Mouse (Mus musculus) MEL-GATA-1-ER (cell line): ENCODE measurements around the gene Arap1.

Experiments used
- DNase-seq: peaks from one replicate; pipeline ENCODE4 v3.0.0-alpha.2; 2012; ENCODE audit warnings: low read depth; ENCODE audit errors: extremely low read depth

Gene Arap1

GRCm38 (mm10) chr7:101393015-101393414 is 45.1 kb downstream of the Arap1 start:
- DNase-seq = no peak

GRCm38 (mm10) chr7:101393694-101394504 is 46.0 kb downstream of the Arap1 start:
- DNase-seq = no peak

GRCm38 (mm10) chr7:101394569-101394968 is 46.7 kb downstream of the Arap1 start:
- DNase-seq = no peak

DNA sequence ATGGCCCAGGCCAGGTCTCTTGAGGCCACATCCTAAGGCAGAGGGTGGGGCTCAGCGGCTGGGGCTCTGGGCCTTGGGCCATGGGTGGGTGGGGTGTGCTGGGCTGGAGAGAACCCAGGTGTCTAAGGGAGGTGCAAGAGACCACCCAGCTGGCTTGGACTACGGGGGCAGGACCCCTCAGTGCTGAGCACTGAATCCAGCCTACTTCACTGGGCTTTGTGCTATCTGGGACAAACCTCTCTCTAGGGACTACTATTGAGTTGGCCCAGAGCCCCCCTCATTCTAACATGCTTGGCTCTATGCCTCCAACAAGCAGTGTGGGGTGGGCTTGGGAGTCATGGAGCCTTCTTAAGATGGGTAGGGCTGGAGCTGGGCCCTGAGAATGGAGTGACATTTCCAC is 47.6 kb downstream of the Arap1 start:
- no peak for DNase-seq

- no peak for DNase-seq
These were observed 49.3 kb downstream of the Arap1 start for GRCm38 (mm10) chr7:101397175-101397574.

GRCm38 (mm10) chr7:101401510-101401909 is 53.6 kb downstream of the Arap1 start:
- DNase-seq = no peak

- no peak for DNase-seq
These were observed 56.0 kb downstream of the Arap1 start for GRCm38 (mm10) chr7:101403831-101404230.

DNA sequence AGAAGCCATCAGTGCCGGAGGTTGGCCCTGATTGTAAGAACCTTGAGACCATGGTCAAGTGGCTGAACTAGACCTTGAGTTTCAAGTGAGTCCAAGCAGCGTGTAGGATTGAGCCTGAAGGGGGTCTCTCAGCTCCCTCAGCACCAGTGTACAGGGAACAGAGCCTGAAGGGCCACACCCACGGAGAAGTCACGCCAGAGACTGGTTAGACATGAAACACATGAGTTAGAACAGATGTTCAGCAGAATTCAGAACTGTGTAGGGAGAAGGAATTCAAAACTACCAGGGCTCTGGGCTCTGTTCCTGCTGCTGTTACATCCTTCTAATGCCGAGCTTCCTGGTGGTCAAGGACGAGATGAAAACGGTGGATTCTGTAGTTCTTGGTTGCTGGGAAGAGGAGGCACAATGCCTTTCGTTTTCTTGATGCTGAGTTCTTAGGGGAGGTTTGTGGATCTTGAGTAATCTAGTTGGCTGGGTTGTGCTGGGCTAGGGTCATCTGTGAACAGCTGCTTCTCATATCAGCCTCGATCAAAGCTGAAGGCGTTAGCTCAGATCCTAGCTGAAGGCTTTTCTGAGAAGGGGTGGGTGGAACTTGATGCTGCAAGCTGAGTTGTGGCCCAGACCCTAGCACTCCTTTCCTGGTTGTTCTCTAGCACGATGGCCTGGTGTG is 62.5 kb downstream of the Arap1 start, which contains the start of gene Gm45837:
Gene Gm45837, plus strand, starts transcription at position 620 of the 670 bp plus-strand sequence.
- DNase-seq = no peak

- DNase-seq = peak; percentile 66
These were observed 64.9 kb downstream of the Arap1 start for GRCm38 (mm10) chr7:101412796-101413195.

- no peak for DNase-seq
These were observed 66.3 kb downstream of the Arap1 start for GRCm38 (mm10) chr7:101414209-101414608.

DNA sequence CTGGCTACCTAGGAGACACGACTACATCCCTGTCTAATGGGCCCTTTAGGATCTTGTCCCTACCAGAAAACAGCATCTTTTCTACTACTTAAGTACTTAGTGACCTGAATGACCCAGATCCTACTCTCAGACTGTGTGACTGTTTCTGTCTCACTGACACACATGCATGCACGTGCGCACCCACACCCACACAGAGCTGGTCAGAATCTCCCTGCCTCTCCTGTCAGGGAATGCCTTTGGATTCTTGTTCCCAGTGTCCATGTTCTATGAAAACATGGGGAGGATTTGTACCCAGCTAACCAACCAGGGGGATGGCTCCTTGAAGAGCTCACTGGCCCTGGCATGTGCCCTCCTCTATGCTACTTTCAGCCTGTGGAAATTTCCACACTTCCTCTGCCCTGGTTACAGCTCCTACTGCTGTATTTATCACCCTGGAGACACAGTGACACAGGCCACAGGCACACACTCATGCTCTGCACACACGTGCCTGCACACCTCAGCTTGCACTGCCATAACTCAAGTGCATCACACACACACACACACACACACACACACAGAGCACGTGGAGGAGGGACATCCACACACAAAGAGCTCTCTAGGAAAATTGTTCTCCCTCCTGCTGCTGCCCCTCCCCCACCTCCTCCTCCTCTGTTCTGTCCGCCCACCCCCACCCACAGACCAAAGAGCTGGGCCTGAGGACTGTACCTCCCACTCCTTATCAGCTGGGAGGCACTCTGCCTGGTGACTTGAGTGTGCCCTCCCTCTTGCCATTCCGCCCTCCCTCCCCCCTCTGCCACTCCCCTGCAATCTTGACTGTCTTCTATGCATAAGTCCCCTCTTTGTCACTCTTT is 67.0 kb downstream of the Arap1 start:
- DNase-seq = peak; percentile 29

- no peak for DNase-seq
These were observed 67.7 kb downstream of the Arap1 start for GRCm38 (mm10) chr7:101415512-101416100.

GRCm38 (mm10) chr7:101416391-101416790 is 68.5 kb downstream of the Arap1 start:
- DNase-seq = no peak

- no peak for DNase-seq
These were observed 71.3 kb downstream of the Arap1 start for GRCm38 (mm10) chr7:101419013-101419770.

GRCm38 (mm10) chr7:101421529-101421928 is 73.7 kb downstream of the Arap1 start, which contains the start of gene Pde2a:
Gene Pde2a, plus strand, starts transcription at chr7:101421691.
- DNase-seq = no peak

- peak; percentile 15 for DNase-seq
These were observed 74.2 kb downstream of the Arap1 start for GRCm38 (mm10) chr7:101422069-101422468.

DNA sequence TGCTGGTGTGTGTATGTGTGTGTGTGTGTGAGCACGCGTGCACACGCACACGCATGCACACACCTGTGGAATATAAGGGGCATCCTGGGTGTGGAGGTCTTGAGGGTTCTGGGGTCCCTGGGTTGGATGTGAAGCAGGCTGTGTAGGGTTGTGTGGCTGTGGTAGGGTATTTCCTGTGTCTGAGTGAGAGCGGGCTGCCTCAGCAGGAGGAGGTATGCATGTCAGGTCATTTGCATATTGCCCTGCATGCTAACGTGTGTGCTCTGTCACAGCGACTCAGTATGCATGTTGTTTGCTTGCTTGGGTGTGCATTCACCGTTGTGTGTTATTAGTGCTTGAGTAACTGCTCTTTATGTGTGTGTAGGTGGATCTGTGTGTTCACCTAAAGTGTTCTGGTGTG is 74.8 kb downstream of the Arap1 start:
- DNase-seq = no peak

DNA sequence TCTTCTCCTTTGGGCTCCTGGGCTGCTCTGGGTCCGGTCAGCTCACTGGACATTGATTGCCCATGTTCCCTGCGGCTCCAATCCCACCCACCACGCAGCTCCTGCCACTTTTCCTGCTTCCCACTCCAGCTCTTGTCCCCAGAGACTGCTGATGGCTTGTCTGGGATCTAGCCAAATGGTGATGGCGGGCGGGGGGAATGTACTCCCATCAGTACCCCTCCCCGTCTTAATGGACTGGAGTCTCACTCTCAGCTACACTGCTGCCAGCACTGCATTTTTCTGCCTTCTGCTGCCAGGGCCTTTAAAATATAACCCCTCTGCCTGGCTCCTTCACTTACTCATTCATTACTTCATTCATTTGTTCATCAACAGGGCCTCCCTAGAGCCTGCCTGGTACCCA is 76.1 kb downstream of the Arap1 start:
- DNase-seq = no peak

- no peak for DNase-seq
These were observed 78.8 kb downstream of the Arap1 start for GRCm38 (mm10) chr7:101426692-101427091.

DNA sequence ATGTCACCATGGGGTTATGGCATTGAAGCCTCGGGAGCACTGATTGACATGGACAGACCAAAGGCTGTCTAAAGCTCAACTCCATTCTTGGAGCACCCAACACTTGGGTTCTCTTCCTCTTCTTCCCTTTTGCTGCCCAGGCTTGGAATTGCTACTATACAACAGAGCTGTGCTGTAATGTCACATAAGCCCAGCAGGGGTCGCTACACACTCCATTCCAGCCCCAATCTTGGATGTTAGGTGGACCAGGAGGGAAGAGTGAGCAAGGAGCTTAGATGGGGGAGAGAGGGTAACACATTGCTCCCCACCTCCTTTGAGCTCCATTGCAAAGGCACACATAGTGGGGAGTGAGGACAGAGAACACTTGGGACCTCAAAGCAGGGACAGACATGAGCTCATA is 79.9 kb downstream of the Arap1 start:
- peak; percentile 14 for DNase-seq

DNA sequence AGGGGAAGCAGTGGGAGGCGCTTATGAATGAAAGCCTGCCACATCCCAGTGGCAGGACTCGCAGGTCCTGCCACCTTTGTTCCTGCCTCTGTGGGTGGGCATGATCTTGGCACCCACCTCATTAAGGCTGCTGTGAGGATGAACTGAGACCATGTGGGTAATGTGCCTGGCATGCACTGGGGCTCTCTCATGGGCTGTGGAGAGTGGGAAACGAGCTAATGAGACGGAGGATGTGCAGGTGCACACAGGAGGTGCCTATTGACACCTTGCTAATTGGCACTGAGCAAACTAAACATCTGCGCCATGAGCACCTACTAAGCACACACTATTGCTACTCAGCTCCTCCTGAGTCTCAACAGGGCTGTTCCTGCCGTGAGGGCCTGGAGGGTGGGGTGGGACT is 87.2 kb downstream of the Arap1 start:
- DNase-seq = no peak
